Mouse (Mus musculus) cerebellum, adult 11-12 months (tissue): ENCODE results near the gene 0610009B22Rik.

Experiments used
- DNase-seq: peaks from one replicate; pipeline ENCODE4 v3.0.0; 2022

The 0610009B22Rik gene

DNA sequence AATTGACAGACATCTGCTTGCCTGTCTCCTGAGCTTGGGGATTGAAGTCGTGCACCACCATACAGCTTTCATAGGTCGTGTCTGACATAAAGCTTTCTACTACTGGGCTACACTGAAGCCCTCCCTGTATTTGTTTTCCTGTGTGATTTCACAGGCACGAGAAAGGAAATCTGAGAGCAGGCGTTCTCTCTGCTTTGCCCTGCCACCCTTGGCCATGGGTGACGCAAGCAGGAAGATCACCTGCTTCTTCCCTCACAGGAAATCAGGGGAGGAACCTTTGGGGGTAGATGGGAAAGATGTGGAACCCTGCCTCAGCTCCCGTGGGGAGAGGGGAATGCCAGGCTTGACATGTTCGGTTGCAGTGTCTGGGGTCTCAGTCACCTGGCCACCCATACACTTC lies 30.4 kb downstream of the 0610009B22Rik start:
- no peak for DNase-seq

DNA sequence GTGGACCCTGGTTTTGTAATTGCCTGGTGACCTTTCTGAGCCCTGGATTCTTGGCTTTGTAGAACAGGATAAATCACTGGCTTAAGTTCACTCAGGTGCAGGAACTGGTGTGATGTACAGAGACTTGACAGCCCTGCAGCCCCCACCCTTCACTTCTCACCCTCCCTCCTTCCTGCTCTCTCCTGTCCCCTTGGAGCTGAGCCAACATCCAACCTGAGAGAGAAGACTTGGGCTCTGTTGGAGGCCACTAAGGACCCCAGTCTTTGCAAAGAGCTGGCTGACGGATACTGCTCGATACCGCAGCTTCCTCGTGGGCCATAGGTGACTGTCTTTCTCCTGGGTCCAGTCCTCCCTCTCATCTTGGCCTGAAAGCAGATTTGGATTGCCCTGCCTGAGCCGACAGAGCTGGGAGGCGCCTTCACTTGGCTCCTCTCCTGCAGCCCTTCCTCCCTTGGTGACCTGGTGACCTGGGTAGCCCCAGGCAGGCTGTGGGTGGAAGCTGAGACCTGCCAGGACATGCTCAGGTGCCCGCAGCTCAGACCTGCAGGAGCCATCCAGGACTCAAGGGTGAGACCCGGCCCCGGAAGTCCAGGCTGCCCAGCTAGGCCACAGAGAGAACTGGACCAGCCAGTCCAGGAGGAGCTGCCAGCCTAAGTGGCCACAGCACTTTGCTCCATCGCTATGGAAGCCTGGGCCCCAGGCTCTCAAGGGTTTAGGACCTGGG lies 31.7 kb downstream of the 0610009B22Rik start:
- no peak for DNase-seq

DNA sequence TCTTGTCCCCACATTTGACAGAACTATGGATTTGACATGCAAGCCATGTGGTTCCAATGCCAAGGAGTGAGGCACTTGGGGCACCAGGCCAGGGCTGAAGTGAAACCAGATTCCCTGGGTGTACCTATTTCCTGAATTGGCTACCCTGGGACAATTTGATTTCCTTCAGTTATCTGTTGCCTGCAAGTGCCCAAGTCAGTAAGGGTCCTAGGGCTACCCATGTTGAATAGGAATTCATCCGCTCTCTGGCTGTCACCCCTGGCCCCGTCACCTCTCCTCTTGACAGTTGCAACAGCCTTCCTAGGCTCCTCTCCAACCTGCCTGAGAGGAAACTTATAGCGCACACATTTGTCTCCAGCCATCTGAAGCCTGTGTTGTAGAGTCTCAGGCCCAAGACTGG lies 33.8 kb downstream of the 0610009B22Rik start:
- no peak for DNase-seq

DNA sequence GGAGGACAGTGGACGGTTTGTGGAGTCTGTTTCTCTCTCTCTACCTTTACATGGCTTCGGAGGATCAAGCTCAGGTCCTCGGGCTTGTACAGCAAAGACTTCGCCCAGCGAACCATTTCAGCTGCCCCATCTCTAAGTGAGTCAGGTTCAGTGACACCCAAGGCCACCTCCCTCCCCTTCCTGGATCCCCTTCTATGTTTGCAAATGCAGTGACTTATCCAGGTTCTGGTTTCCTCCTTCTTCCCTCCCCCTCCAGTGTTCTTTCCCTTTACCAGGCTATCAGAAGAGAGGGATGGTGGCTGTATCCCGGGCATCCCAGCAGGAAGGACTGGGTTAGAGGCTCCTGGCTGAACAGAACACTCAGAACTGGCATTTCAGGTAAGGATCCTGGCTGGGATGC lies 34.9 kb downstream of the 0610009B22Rik start:
- DNase-seq, result no peak

DNA sequence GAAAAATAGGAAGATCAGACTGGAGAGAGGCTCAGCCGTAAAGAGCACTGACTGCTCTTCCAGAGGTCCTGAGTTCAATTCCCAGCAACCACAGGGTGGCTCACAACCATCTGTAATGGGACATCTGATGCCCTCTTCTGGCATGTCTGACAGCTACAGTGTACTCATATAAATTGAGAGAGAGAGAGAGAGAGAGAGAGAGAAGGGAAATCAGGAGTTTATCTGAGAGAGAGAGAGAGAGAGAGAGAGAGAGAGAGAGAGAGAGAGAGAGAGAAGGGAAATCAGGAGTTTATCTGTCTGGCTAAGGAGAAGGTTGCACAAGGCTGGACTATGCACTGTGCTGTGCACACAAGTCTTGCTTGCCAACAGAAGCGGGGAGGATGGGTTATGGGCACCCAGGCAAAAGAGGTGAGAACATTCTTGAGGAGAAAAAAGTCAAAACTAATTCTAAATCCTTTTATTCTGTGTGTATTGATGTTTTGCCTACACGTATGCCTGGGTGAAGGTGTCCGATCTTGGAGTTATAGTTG lies 35.7 kb downstream of the 0610009B22Rik start:
- DNase-seq, result no peak

DNA sequence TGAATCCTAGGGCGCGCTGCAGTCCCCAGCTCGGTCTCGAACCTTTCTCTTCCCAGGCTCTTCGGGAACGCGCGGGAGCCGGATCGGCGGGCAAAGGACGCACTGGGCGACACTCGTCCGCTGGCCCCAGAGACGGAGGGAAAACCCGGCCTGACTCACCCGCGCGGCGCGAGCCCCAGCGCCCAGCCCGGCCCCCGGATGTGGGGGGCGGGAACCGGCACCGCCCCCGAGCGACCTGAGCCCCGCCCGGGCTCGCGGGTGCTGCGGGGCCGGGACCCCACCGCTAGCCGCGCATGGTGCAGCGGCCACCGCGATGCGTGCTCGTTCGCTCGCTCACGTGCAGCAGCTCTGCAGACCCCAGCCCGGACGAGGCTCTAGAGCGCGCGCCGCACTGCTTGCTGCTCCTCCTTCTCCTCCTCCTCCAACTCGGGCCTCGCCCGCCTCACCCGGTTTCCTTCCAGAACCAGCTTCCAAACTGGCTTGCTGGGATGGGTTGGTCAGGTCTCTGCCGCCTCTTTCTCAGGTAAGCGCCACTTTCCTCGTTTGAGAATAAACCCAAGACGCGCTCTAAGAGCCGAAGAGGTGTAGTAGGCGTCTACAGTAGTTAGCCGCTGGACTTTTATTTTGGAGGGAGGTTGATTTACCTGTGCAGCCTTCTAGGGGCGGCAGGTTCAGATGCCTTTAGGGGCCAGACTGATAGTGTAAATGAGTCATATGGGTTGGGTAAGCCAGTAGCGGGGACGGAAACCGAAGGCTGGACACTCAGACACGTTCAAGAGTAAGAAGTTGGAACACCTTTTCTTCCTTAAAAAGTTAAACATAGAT lies 37.8 kb downstream of the 0610009B22Rik start, which contains the start of the genes N4bp3 and D930048N14Rik:
Gene N4bp3 (minus strand): TSS at position 152 of the 825 bp plus-strand sequence.
Gene D930048N14Rik (plus strand): TSS at position 264 of the 825 bp plus-strand sequence.
- DNase-seq, result no peak

DNA sequence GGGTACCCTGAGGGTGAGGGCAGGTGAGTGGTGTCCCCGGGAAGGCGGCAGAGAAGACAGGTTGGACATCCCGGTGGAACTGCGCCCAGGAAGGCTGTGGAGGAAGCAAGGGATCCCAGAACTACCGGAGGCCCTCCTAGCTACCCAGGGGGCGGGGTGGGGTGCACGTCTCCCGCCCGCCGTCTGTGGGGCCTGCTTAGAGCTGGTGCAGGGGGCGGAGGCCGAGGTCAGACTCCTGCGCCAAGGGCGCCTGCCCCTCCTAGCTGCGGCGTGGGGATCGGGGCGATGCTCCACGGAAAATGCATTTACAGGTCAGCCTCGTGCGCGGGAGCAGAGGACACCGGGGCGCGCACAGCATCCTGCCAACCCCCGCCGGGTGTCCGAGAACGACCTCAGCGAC lies 38.4 kb downstream of the 0610009B22Rik start:
- no peak for DNase-seq

DNA sequence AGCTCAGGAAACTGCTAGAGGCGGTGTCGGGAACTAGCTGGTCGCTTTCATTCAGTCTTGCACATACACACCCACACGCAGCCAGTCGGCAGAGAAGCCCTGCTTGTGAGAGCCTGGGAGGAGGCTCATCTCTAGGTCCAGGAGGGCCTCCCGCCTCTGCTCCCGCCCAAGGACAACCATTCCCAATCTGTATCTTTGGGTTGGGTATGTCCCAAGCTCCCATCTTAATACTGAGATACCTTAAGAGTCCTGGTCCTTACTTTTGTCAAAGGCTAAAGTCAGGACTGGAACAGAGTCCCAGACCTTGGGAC lies 38.8 kb downstream of the 0610009B22Rik start:
- DNase-seq, result no peak

DNA sequence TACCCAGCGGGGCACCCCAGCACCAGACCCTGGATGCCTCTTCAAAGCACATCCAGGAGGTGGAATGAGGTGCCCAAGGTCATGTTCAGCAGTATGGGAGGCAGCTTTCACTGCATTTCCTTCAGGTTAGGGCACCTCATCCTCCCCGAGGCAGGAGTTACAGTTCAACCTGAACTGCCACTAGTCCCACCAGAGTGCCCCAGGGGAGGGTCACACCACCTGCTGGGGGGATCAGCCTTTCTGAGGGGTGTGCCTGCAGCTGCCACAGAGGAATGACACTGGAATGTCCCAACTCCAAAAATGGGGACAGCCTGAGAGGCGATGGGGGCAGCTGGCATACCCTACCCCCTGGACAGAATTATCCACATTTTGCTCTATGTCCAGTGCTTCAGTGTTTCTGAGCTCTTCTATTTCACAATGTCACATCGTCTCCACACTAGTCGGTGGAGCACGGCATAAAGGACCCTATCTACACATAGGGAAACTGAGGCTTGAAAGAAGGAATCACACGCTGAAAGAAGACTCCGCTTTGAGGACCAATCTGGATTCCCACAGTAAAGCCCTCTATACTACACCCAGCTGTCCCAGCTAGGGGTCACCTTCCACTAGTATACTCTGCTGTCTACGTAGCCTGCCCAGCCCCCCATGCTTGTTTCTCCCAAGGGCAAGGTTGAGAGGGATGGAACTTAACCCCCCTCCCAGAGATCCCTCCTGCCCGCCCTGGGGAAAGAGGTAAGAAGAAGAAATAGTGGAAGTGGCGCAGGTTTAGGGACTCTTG lies 39.4 kb downstream of the 0610009B22Rik start:
- DNase-seq, result no peak

DNA sequence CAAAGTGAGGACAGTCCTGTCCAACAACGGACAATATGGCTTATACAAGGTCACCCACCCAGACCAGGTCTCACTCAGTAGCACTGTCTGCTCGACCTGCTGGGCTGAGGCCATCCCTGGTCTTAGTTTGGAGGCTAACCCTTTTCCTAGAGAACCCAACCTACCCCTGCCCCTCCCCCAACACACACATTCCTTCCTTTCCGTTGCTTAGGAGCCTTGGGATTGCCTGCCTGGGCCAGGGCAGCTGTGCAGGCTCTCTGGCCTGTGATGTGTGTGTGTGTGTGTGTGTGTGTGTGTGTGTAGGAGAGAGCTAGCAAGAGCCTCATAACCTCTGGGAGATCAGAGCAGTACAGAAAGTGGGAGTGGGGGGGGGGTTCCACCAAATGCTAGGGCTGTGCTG lies 40.1 kb downstream of the 0610009B22Rik start:
- no peak for DNase-seq

DNA sequence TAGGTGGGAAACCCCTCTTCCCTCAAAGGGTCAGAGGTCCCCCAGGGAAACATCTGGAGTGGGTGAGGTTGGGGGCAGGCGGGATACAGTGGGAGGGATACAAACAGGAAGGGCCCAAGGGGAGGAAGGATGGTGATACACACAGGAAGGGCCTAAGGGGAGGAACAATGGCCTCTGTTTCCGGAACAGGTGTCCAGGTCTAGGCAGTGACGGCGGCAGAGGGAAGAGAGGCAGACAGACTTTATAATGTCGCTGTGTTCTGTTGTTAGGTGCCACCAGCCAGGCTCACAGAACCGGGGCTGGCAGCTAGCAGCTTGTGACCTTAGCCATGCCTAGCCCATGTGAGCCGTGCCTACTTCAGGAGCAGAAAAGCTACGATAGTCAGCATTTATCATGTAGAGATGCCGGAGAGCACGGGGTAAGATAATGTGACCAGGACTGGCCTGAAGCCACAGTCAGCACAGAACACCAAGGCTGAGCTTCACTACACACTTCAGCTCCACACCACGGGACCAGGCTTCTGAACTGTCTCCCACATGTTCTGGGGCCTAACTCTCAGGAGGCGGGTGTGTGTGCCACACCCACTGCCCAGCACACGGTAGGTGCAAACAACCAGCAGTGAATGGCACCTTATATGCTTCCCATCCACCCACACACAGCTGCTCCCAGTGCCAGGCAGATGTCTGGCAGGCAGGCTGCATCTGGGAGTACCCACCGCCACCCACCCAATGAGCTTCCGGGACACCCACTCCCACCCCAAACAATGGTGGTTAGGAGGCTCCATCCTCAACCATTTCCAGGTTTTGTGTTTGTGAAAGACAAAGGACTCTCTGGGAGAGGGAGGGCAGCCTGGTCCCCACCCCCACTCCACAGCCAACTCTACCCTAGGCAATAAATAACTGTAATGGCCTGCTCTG lies 41.7 kb downstream of the 0610009B22Rik start:
- no peak for DNase-seq

DNA sequence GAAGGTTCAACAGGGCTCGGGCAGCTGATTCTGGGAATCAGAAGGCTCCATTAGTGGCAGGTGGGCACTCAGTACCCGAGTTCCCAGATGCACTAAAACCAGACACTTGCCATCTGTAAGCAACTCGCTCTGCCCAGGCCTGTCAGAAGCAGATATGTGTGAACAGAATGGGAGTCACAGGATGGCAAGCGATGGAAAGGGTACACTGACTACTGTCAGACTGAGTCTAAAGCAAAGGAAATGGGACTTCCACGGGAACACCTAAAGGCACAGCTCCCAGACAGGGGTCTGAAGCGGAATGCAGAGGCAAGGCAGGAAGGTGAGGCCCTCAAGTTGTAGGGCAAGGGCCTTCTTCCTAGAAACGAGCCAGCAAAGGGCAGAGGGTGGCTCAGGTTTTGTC lies 42.4 kb downstream of the 0610009B22Rik start:
- DNase-seq, result no peak

DNA sequence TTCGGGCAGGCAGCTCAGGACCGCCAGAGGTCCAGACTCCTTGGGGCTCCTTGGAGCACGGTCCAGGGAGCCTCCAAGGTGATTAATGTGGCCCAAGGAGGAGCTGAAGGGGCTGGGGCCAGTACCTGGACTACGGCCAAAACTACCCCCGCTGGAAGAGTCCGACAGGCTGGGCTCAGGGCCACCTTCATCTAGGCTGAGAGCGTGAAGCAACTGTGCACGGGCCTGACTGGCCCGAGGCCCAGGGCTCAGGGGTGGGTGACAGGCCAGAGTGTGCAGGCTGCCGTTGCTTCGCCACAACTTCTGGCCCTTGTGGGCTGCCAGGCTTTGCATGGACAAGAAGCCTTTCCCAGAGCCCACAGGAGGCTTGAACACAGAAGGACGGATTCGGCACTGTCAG lies 43.4 kb downstream of the 0610009B22Rik start:
- DNase-seq, result no peak

DNA sequence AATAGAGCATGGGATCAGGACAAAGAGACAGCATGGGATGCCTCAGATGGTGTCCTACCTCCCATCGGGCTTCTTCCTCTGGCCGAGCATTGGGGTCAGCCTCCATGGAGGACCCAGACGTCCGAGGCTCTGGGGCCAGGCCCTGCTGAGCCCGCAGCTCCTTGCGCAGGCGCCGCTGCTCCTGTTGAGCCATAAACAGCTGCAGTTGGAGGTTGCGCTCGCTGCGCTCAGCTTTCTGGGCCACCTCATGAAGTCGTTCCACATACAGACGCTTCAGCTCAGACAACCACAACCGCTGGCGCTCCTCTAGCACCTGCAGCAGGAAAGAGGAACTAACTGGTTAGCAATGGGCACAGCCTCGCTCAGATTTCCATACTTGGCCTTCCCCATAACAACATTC lies 44.5 kb downstream of the 0610009B22Rik start:
- no peak for DNase-seq

DNA sequence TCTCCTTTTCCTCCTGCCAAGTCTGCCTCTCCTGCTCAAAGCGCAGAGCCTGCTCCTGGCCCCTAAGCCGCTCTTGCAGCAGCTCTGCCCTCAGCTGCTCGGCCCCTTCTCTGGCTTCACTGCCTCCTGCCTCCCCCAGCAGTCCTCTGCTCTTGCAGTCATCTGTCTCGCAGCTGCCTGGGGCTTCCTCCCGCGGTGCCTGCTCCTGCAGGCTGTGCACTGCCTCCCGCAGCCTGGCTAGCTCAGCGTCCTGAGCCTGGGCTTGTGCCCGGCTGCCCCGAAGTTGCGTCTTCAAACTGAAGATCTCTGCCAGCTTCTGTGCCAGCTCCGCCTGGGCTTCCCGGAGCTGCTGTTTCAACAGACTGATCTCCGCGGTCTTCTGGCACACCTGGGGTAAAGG lies 44.9 kb downstream of the 0610009B22Rik start:
- peak; percentile 64 for DNase-seq

DNA sequence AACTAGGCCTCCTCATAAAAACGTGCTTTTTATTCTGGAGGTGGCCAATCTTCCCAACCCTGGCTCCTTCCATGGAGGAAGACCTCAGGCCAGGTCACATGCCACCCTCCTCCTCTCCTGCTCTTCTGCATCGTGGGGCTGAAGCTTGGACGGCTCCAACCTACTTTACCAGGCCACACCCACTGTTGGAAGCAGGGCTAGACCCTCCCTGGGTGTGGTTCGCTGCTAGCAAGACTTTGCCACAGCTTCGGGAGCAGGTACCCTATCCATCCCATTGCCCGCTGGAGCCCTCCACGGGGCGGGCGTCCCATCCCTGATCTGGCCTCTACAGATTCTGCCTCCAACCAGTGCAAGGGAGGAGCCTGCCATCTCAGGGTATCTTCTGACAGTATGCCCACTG lies 45.5 kb downstream of the 0610009B22Rik start:
- no peak for DNase-seq

DNA sequence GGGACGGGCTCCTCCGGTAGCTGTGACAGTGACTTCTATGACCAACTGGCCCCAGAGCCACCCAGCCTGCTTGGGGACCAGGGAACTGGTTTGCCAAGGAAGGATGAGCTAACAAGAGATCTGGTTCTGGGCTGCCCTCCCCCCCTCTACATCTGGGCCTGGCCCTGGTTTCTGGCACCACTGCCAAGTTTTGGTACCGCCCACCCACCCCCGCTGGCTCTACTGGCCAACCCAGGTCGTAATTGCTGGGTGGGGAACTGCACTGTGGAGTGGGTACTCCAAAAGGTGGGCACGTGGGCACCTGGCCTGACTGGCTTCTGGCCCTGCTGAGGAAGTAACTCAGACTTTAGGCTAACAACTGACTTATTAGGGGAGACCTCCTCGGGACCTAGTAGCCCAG lies 47.9 kb downstream of the 0610009B22Rik start:
- no peak for DNase-seq

DNA sequence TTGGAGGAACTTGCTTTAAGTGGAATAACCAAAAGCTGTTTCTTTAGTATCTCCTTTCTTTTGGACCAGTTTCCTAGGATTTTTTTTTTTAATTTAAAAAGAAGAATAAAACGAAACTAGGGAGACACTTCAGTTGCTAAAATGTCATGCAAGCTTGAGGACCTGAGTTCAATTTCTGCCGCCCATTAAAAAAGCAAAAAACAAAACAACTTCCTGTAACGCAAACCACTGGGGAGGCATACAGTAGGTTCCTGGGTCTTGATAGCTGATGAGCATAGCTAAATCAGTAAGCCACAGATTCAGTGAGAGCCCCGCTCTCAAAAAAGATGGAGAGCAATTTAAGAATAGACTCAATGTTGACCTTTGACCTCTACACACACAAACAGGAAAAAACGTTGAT lies 50.2 kb downstream of the 0610009B22Rik start:
- no peak for DNase-seq

DNA sequence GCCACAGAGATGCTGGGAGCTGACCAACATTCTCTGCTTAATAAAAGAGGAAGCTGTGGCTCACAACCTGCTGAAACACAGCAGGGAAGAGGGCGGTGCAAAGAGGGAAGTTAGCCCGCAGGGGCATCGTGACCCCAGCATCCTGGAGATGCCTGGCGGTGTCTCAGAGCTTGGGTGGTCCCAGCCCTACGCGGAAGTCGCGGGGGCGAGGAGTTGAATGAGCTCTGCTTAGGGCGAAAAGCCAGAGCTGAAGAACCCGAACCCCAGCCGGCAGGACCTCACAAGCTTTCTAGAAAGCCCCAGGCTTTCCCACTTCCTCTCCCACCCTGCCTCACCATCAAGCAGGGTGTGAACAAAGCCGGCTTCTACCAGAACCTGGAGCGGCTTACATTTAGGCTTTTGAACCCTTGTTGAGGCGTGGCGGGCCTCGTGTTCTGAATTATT lies 50.7 kb downstream of the 0610009B22Rik start:
- no peak for DNase-seq

DNA sequence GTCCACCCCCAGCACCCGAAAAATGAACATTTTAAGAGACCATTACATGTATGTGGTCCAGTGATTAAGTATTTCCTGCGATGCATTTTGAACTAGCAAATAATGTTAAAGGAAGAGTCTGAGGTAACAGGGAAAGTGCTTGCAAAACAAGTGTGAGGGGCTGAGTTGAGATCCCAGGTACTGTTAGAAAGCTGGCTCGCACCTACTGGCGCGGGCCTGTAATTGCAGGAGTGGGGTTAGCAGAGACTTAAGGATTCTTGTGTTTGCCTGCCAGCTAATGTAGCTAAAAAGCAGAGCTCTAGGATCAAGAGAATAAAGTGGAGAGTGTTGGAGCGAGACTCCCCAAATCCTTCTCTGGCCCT lies 52.4 kb downstream of the 0610009B22Rik start:
- DNase-seq, result peak; percentile 61

DNA sequence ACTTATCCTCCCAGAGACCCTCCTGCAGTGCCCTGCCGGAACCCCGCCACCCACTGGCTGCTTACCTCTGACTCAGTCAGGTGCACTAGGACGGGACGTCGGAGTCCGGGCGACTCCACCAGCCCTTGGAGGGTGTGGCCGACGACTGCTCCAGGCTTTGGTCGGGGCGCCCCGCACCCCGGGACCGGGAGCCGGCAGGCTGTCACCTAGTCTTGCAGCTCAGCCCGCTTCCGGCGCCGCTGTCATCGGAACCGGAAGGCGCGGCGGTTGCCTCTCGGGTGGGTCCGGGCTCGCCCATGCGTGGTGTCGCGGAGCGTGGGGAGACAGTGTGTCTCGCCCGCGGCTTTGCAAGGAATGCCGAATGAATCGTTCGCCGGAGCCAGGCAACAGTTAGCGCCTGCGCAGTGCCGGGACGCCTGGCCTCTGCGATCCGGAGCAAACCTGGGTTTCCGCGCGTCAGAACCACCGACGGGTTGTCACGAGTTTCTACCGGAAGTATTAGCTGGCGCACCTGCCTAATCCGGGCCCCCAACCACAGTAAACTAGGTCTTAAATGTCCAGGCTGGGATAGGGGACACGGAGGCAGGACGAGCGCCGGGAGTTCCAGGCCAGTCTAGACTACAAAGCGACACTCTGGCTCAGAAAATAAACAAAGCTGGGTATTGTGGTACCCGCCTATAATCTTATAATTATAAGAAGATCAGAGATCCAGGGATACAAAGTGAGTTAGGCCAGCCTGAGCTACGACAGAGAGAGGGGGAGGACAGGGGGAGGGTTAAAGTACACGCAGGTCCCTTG lies 53.0 kb downstream of the 0610009B22Rik start, which contains the start of gene Rmnd5b:
Gene Rmnd5b (minus strand): TSS at position 372 of the 798 bp plus-strand sequence.
- peak; percentile 92 for DNase-seq
